Mouse (Mus musculus): ENCODE measurements around the gene Slc25a45.

- TF ChIP-seq POLR2A (IDR thresholded peaks at IDR 0.05; ENCODE audit: insufficient read depth, low read depth, low read length): no peak
- TF ChIP-seq CTCF (IDR thresholded peaks at IDR 0.05; ENCODE audit: insufficient read depth, low read depth, low read length): no peak
Measured at GRCm38 (mm10) chr19:5911430-5912102, 34.0 kb downstream of the Slc25a45 start.
